ENCODE assay signal across 13 mouse cellular contexts in genomic region chr14:47304814-47305405, GRCm38 (mm10).
"Had no signal": no experiment of that assay in that cellular context is flagged by ENCODE, and none has a peak within 500 bp of the region (broad histone marks: within the 10 kb centered on the region; RNA-seq: fewer than 3 reads in every experiment).

No protein-coding gene starts in this region.

- ATAC-seq: lung, postnatal 0 days; midbrain, embryonic 15.5 days had no signal

- H3K36me3 ChIP-seq: midbrain, embryonic 15.5 days had no signal

- H3K4me2 ChIP-seq: midbrain, embryonic 15.5 days had no signal

- H3K9ac ChIP-seq: liver, embryonic 14.5 days; midbrain, embryonic 15.5 days had no signal

- H3K27ac ChIP-seq: layer of hippocampus, adult 2 months; liver, embryonic 14.5 days; midbrain, embryonic 10.5 days; midbrain, embryonic 15.5 days; stomach, postnatal 0 days had no signal

- DNase-seq: kidney, adult 18-20 months; kidney, postnatal 10 days; kidney, postnatal 4 days; lung, adult 2 months; lung, postnatal 36 days; right cerebral cortex, postnatal 14 days; thymus, postnatal 4 days had no signal

- H3K9me3 ChIP-seq: midbrain, embryonic 10.5 days; midbrain, embryonic 15.5 days had no signal

- H3K27me3 ChIP-seq: midbrain, embryonic 15.5 days had no signal

- H3K4me3 ChIP-seq: layer of hippocampus, adult 2 months; midbrain, embryonic 10.5 days; midbrain, embryonic 15.5 days had no signal
